Mouse (Mus musculus): Measurements from ENCODE around the gene Flnb. TPM values are rescaled to one million over a fixed set of nuclear protein-coding genes. Genes with fewer than 3 reads are reported as not detected.

Flnb gene
- total RNA-seq (2014; fragmentation: Nextera tagmentation) (1.7 and 1.8 TPM in 2 replicates), total RNA-seq (2017) (2.0 and 2.4 TPM in 2 replicates), polyA plus RNA-seq (2012) (0.22 and 0.43 TPM in 2 replicates)

GRCm38 (mm10) chr14:7817770-7818462 lies at the start of gene Flnb:
TSS of gene Flnb (plus strand) at chr14:7817957.
- Histone ChIP-seq H3K27me3 (ENCODE audit: insufficient read depth, low read length) (peaks cover 42% of the 10 kb centered on the region), H3K36me3 (replicated peaks) (no peaks in the 10 kb centered on the region), H3K4me3 (ENCODE audit: low read depth, low read length) (peak within 1 kb of the TSS; percentile 62), H3K9me3 (replicated peaks) (no peaks in the 10 kb centered on the region), H3K4me1 (ENCODE audit: insufficient read depth, low read depth, low read length) (peaks cover 12% of the 10 kb centered on the region)
- ATAC-seq (ENCODE audit: extremely low read depth, insufficient number of reproducible peaks, low FRiP score, poor library complexity, severe bottlenecking) (no peak), DNase-seq (ENCODE audit: low spot score) (no peak)
- TF ChIP-seq POLR2AphosphoS5 (IDR thresholded peaks at IDR 0.05; ENCODE audit: insufficient replicate concordance, low read depth, low read length) (no peak), GATA1 (IDR thresholded peaks at IDR 0.05; ENCODE audit: borderline replicate concordance, low read length) (no peak), TAL1 (conservative IDR thresholded peaks at IDR 0.05; ENCODE audit: low read depth, low read length) (no peak)

DNA sequence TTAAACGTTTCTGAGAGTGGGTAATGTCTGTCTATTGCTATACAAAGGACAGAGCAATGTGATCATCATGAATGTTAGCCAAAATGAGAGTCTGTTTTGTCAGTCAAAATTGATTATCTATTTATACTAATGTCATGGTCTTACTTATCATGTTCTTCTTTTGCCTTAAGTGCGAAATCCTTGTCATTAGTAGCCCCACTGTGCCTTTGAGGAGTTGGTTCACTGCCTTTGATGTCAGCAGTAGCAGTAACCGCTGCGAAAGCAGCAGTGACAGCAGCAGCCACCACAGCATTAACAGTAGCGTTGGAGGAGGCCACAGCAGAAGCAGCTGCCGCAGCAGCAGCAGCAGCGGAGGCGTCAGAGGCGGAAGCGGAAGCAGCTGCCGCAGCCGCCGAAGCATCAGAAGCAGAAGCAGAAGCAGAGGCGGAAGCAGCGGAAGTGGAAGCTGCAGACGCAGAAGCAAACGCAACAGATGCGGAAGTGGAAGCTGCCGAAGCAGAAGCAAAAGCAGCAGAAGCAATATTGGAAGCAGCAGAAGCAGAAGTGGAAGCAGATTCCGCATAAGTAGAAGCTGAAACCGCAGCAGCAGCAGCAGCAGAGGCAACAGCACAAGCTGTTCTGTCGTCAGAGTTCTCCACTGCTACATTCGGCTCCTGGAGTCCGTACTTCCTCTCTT lies 43.9 kb upstream of the Flnb start:
- H3K36me3 ChIP-seq (replicated peaks), result no peaks in the 10 kb centered on the region
- TF ChIP-seq CTCF (IDR thresholded peaks at IDR 0.05; ENCODE audit: low read depth, low read length) (no peak), GATA2 (IDR thresholded peaks at IDR 0.05; ENCODE audit: borderline replicate concordance, low read depth, low read length) (no peak), GATA1 (IDR thresholded peaks at IDR 0.05; ENCODE audit: borderline replicate concordance, low read length) (no peak), POLR2AphosphoS5 (IDR thresholded peaks at IDR 0.05; ENCODE audit: insufficient replicate concordance, low read depth, low read length) (no peak), TAL1 (conservative IDR thresholded peaks at IDR 0.05; ENCODE audit: low read depth, low read length) (no peak)
- DNase-seq (ENCODE audit: low spot score), result no peak
- H3K4me1 ChIP-seq (ENCODE audit: insufficient read depth, low read depth, low read length), result no peaks in the 10 kb centered on the region
- no peak for ATAC-seq (ENCODE audit: extremely low read depth, insufficient number of reproducible peaks, low FRiP score, poor library complexity, severe bottlenecking)
- H3K27me3 ChIP-seq (ENCODE audit: insufficient read depth, low read length), result peaks cover 4% of the 10 kb centered on the region; the same call in 1 of the 2 replicates
- H3K4me3 ChIP-seq (ENCODE audit: low read depth, low read length), result no peak overlapping the region
- H3K9me3 ChIP-seq (replicated peaks), result no peaks in the 10 kb centered on the region

DNA sequence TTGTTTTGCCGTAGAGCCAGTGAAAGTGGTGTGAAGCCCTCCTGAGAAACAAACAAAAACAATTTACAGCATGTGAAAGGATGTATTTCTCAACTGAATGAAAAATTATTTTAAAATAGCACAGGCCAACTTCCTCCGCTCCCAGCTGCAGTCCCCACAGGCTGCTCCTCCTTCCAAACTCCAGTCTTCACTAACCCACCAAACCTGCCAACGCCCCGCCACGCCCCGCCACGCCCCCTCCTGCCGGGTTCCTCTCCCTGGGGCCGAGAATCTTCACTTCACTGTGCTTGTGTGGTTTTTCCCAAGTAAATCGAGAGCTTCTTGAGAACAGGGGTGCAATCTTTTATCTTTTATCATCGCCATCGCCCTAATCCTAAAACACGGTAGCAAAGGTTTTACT lies 31.7 kb upstream of the Flnb start:
- Histone ChIP-seq H3K4me1 (ENCODE audit: insufficient read depth, low read depth, low read length) (no peaks in the 10 kb centered on the region), H3K27me3 (ENCODE audit: insufficient read depth, low read length) (no peaks in the 10 kb centered on the region; the same call in 1 of the 2 replicates), H3K4me3 (ENCODE audit: low read depth, low read length) (no peak overlapping the region), H3K9me3 (replicated peaks) (no peaks in the 10 kb centered on the region), H3K36me3 (replicated peaks) (no peaks in the 10 kb centered on the region)
- no peak for ATAC-seq (ENCODE audit: extremely low read depth, insufficient number of reproducible peaks, low FRiP score, poor library complexity, severe bottlenecking)
- no peak for DNase-seq (ENCODE audit: low spot score)
- no peak for TF ChIP-seq POLR2AphosphoS5 (IDR thresholded peaks at IDR 0.05; ENCODE audit: insufficient replicate concordance, low read depth, low read length)

DNA sequence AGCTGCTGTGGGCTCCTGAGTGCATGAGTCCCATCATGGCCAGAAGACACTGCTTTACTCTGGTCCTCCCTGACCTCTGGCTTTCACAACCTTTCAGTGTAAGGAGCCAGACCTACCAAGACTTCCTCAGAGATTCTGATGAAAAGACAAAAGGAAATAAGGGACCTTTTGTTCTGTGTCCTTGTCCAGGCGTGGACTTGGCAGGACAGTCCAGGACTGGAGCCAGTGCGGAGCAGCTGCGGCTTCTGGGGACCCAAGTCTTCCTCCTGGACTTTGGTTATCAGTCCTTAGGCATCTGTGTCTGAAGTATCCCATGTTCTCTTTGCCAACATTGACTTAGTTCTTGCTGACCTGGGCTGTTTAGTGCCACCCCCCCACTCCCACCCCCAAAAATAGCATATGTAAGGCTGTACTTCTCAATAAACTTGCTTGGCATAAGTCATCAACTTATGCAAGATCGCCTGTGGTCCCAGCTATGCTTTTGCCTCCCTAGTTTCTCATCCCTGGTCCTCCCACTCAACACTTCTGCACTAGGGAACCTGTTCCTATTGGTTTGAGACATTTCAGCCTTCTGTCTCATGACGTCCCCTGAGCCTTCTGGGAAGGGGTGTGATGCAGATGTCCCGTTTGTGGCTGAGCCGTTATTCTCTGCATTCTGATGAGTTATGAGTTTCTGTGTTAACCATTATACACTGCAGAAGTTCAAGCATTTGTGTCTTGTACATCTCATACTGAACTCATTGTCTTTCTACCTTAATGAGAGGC lies 28.3 kb upstream of the Flnb start:
- Histone ChIP-seq H3K4me1 (ENCODE audit: insufficient read depth, low read depth, low read length) (no peaks in the 10 kb centered on the region), H3K27me3 (ENCODE audit: insufficient read depth, low read length) (peaks cover 10% of the 10 kb centered on the region; the same call in 1 of the 2 replicates), H3K36me3 (replicated peaks) (no peaks in the 10 kb centered on the region), H3K4me3 (ENCODE audit: low read depth, low read length) (no peak overlapping the region), H3K9me3 (replicated peaks) (no peaks in the 10 kb centered on the region)
- ATAC-seq (ENCODE audit: extremely low read depth, insufficient number of reproducible peaks, low FRiP score, poor library complexity, severe bottlenecking), result no peak
- TF ChIP-seq POLR2AphosphoS5 (IDR thresholded peaks at IDR 0.05; ENCODE audit: insufficient replicate concordance, low read depth, low read length), result no peak
- TF ChIP-seq TAL1 (conservative IDR thresholded peaks at IDR 0.05; ENCODE audit: low read depth, low read length), result no peak
- TF ChIP-seq GATA2 (IDR thresholded peaks at IDR 0.05; ENCODE audit: borderline replicate concordance, low read depth, low read length), result no peak
- no peak for TF ChIP-seq CTCF (IDR thresholded peaks at IDR 0.05; ENCODE audit: low read depth, low read length)
- TF ChIP-seq GATA1 (IDR thresholded peaks at IDR 0.05; ENCODE audit: borderline replicate concordance, low read length), result no peak
- no peak for DNase-seq (ENCODE audit: low spot score)

DNA sequence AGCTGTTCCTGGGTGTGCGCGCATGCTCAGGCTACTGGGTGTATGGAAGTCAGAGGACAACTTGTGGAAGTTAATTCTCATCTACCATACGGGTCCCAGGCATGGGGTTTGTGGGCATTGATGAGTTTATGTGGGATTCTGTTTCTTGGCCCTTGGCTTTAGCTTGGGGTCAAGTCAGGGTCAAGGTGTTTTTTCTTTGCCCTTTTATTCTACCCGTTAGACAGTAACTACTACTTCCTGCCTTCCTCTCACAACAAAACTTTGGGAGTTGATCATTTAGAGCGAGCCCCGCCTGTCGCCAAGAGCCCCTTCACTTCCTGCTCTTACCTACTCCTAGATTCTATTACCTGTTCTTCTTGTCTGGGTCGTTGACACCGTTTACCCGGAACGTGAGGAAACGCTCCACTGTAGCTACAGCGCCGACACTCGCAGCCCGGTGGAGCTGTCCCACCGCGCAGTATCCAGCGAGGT lies 26.7 kb upstream of the Flnb start:
- H3K4me1 ChIP-seq (ENCODE audit: insufficient read depth, low read depth, low read length), result no peaks in the 10 kb centered on the region
- DNase-seq (ENCODE audit: low spot score) (no peak), ATAC-seq (ENCODE audit: extremely low read depth, insufficient number of reproducible peaks, low FRiP score, poor library complexity, severe bottlenecking) (no peak)
- H3K4me3 ChIP-seq (ENCODE audit: low read depth, low read length), result no peak overlapping the region
- H3K27me3 ChIP-seq (ENCODE audit: insufficient read depth, low read length), result peaks cover 10% of the 10 kb centered on the region; the same call in 1 of the 2 replicates
- H3K9me3 ChIP-seq (replicated peaks), result no peaks in the 10 kb centered on the region
- TF ChIP-seq TAL1 (conservative IDR thresholded peaks at IDR 0.05; ENCODE audit: low read depth, low read length), result no peak
- H3K36me3 ChIP-seq (replicated peaks), result no peaks in the 10 kb centered on the region

DNA sequence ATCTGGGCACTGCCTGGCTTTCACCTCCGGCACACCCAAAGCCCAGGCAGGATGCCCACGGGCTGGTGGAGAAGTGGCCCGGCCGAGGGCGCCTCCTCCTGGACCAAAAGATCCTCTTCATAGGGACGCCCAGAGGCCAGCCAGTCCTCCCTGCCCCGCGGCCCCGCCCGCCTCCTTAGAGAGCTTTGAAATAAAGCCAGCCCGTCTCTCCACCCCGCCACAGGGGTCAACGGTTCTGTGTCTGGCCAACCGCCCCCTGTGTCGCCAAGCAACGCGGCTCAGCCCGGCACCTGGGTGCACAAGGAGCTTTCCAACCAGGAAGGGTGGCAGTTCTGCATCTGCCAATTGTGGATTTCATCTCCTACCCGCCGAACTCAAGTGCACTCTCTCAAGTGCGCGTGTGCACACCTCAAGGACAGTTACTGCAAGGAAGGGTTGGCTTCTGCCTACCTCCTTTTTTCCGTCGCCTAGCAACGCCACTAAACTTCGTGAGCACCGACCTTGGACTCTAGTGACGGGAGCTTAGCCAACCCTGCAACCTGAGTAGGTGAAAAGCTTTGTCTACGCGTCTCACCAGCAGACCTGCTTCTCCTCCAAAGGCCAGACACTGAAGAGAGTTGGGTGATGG lies 26.1 kb upstream of the Flnb start, which contains the start of gene Gm26661:
TSS of gene Gm26661 (plus strand) at position 56 of the 628 bp plus-strand sequence.
- no peaks in the 10 kb centered on the region for H3K9me3 ChIP-seq (replicated peaks)
- TF ChIP-seq GATA2 (IDR thresholded peaks at IDR 0.05; ENCODE audit: borderline replicate concordance, low read depth, low read length), result no peak
- TF ChIP-seq GATA1 (IDR thresholded peaks at IDR 0.05; ENCODE audit: borderline replicate concordance, low read length), result no peak
- no peak for TF ChIP-seq TAL1 (conservative IDR thresholded peaks at IDR 0.05; ENCODE audit: low read depth, low read length)
- TF ChIP-seq CTCF (IDR thresholded peaks at IDR 0.05; ENCODE audit: low read depth, low read length), result no peak
- TF ChIP-seq POLR2AphosphoS5 (IDR thresholded peaks at IDR 0.05; ENCODE audit: insufficient replicate concordance, low read depth, low read length), result no peak
- peaks cover 10% of the 10 kb centered on the region; the same call in 1 of the 2 replicates for H3K27me3 ChIP-seq (ENCODE audit: insufficient read depth, low read length)
- ATAC-seq (ENCODE audit: extremely low read depth, insufficient number of reproducible peaks, low FRiP score, poor library complexity, severe bottlenecking) (no peak), DNase-seq (ENCODE audit: low spot score) (no peak)
- H3K36me3 ChIP-seq (replicated peaks), result no peaks in the 10 kb centered on the region
- no peak within 1 kb of the TSS for H3K4me3 ChIP-seq (ENCODE audit: low read depth, low read length)
- H3K4me1 ChIP-seq (ENCODE audit: insufficient read depth, low read depth, low read length), result no peaks in the 10 kb centered on the region

Data from G1E (cell line).